In genomic region chr7:141662223-141662622, GRCm38 (mm10) we compare ENCODE assay signal across 17 mouse cellular contexts. TPM values are rescaled to one million over a fixed set of nuclear protein-coding genes. Genes with fewer than 3 reads are reported as not detected.
"Had no signal": no experiment of that assay in that cellular context is flagged by ENCODE, and none has a peak within 500 bp of the region (broad histone marks: within the 10 kb centered on the region; RNA-seq: fewer than 3 reads in every experiment).

No protein-coding gene starts in this region.

- H3K9ac ChIP-seq: lung, embryonic 14.5 days; midbrain, embryonic 12.5 days; neural tube, embryonic 12.5 days; stomach, embryonic 15.5 days had no signal

- H3K27ac ChIP-seq: midbrain, embryonic 10.5 days; midbrain, embryonic 12.5 days; neural tube, embryonic 12.5 days; stomach, embryonic 15.5 days had no signal

- H3K4me3 ChIP-seq: midbrain, embryonic 10.5 days; midbrain, embryonic 12.5 days; neural tube, embryonic 12.5 days; stomach, embryonic 15.5 days had no signal

- H3K36me3 ChIP-seq: midbrain, embryonic 10.5 days; midbrain, embryonic 12.5 days; neural tube, embryonic 12.5 days; stomach, embryonic 15.5 days had no signal

- H3K9me3 ChIP-seq: midbrain, embryonic 10.5 days; midbrain, embryonic 12.5 days; neural tube, embryonic 12.5 days; stomach, embryonic 15.5 days had no signal

- H3K4me2 ChIP-seq: lung, embryonic 14.5 days; midbrain, embryonic 12.5 days; neural tube, embryonic 12.5 days; stomach, embryonic 15.5 days had no signal

- H3K27me3 ChIP-seq: midbrain, embryonic 12.5 days; neural tube, embryonic 12.5 days; stomach, embryonic 15.5 days had no signal

- H3K4me1 ChIP-seq: midbrain, embryonic 10.5 days; midbrain, embryonic 12.5 days; neural tube, embryonic 12.5 days had no signal

- DNase-seq: lung, embryonic 14.5 days; lung, postnatal 10 days; lung, postnatal 4 days; midbrain, embryonic 14.5 days; right cerebral cortex, postnatal 14 days; thymus, adult 18-20 months; thymus, postnatal 14 days; thymus, postnatal 36 days had no signal

RNA-seq across cellular contexts. Expression of gene Muc6, which starts 7.1 kb away (rescaled TPM):
- total RNA-seq: midbrain, postnatal 0 days; neutrophil, adult 5-6 weeks had no signal

RNA-seq across cellular contexts. Expression of gene Muc2, which starts 27.9 kb away (rescaled TPM):
- total RNA-seq: megakaryocyte, adult 5-6 weeks; megakaryocyte-erythroid progenitor cell, adult 5-6 weeks; monocyte, adult 5-6 weeks; neutrophil, adult 5-6 weeks had no signal
- polyA plus RNA-seq: lung, embryonic 14.5 days had no signal
